In genomic region chr16:38087645-38088125, GRCm38 (mm10) we compare ENCODE assay signal across 8 mouse cellular contexts. TPM values are rescaled to one million over a fixed set of nuclear protein-coding genes. Genes with fewer than 3 reads are reported as not detected.
DNase-seq lines count a peak whose midpoint lies in the region; ATAC-seq and TF ChIP-seq lines count a peak whose summit lies in the region.

No protein-coding gene starts in this region.

- no peaks in the 10 kb centered on the region for H3K36me3 ChIP-seq in testis, adult 2 months (ENCODE audit: control insufficient read depth, insufficient read depth, low read length)
- no peaks in the 10 kb centered on the region for H3K36me3 ChIP-seq in intestine, embryonic 16.5 days (ENCODE audit: control insufficient read depth, insufficient read depth, low read length)
- H3K36me3 ChIP-seq in neural tube, embryonic 15.5 days: no peaks in the 10 kb centered on the region

- TF ChIP-seq POLR2A in testis, adult 2 months (IDR thresholded peaks at IDR 0.05; ENCODE audit: control insufficient read depth, low read depth, low read length): no peak

- H3K4me1 ChIP-seq in testis, adult 2 months (ENCODE audit: control insufficient read depth, insufficient read depth, low read length): no peaks in the 10 kb centered on the region; the same call in 1 of the 2 replicates
- peaks cover 12% of the 10 kb centered on the region for H3K4me1 ChIP-seq in intestine, embryonic 16.5 days (ENCODE audit: control insufficient read depth, insufficient read depth, low read length)
- peaks cover 14% of the 10 kb centered on the region for H3K4me1 ChIP-seq in neural tube, embryonic 15.5 days

- H3K27me3 ChIP-seq in testis, adult 2 months (ENCODE audit: control insufficient read depth, insufficient read depth, low read length): no peaks in the 10 kb centered on the region
- no peaks in the 10 kb centered on the region for H3K27me3 ChIP-seq in intestine, embryonic 16.5 days (replicated peaks; ENCODE audit: control insufficient read depth, insufficient read depth, low read length)
- no peaks in the 10 kb centered on the region for H3K27me3 ChIP-seq in neural tube, embryonic 15.5 days (replicated peaks)

- peak overlapping the region; percentile 62 for H3K4me2 ChIP-seq in intestine, embryonic 16.5 days (ENCODE audit: low read depth, low read length)
- H3K4me2 ChIP-seq in neural tube, embryonic 15.5 days: peak overlapping the region; percentile 65

- DNase-seq in cerebellum, postnatal 10 days: peak; percentile 34 to 57
- DNase-seq in cerebellum, adult 11-12 months: no peak
- no peak for DNase-seq in testis, postnatal 14 days (ENCODE audit: low spot score)
- no peak for DNase-seq in layer of hippocampus, adult 18-20 months (ENCODE audit: low spot score in 2 of 2)
- no peak for DNase-seq in gastrocnemius, postnatal 25 days

- no peaks in the 10 kb centered on the region for H3K9me3 ChIP-seq in intestine, embryonic 16.5 days (ENCODE audit: control insufficient read depth, low read length)
- no peaks in the 10 kb centered on the region for H3K9me3 ChIP-seq in neural tube, embryonic 15.5 days (replicated peaks)

- peak overlapping the region; percentile 99 for H3K4me3 ChIP-seq in testis, adult 2 months (ENCODE audit: control insufficient read depth, low read depth, low read length)
- peak overlapping the region; percentile 94 for H3K4me3 ChIP-seq in intestine, embryonic 16.5 days (ENCODE audit: low read length)
- peak overlapping the region; percentile 91 for H3K4me3 ChIP-seq in neural tube, embryonic 15.5 days (replicated peaks)

- peak overlapping the region; percentile 90 for H3K9ac ChIP-seq in intestine, embryonic 16.5 days (ENCODE audit: low read depth, low read length)
- H3K9ac ChIP-seq in neural tube, embryonic 15.5 days (replicated peaks): peak overlapping the region; percentile 89

- no peak for TF ChIP-seq CTCF in testis, adult 2 months (IDR thresholded peaks at IDR 0.05; ENCODE audit: control insufficient read depth, insufficient read depth, insufficient replicate concordance, low read depth, low read length)

- peak overlapping the region; percentile 61; the same call in 1 of the 2 replicates for H3K27ac ChIP-seq in testis, adult 2 months (ENCODE audit: control insufficient read depth, insufficient read depth, low read depth, low read length)
- peak overlapping the region; percentile 100 for H3K27ac ChIP-seq in intestine, embryonic 16.5 days (ENCODE audit: low read length)
- peak overlapping the region; percentile 100 for H3K27ac ChIP-seq in neural tube, embryonic 15.5 days (replicated peaks)

- 3% methylated on average over 11 of the region's 11 CpGs for WGBS in intestine, embryonic 16.5 days
- 2% methylated on average over 11 of the region's 11 CpGs for WGBS in neural tube, embryonic 15.5 days

- no peak for ATAC-seq in intestine, embryonic 16.5 days
- no peak for ATAC-seq in neural tube, embryonic 15.5 days (ENCODE audit: low FRiP score)

RNA-seq across cellular contexts. Expression of gene Gsk3b, which starts 1.1 kb away (rescaled TPM):
- polyA plus RNA-seq in testis, adult 2 months (2012; rRNA removed): 99.8 and 129 TPM in 2 replicates
- 34.3 and 34.6 TPM in 2 replicates for polyA plus RNA-seq in intestine, embryonic 16.5 days (2015; fragmentation: Nextera tagmentation; extraction: Ambion mirVana)
- 130 and 145 TPM in 2 replicates for polyA plus RNA-seq in neural tube, embryonic 15.5 days (2015; fragmentation: Nextera tagmentation; extraction: Ambion mirVana)
- 100 to 1,000 TPM; 145 to 146 TPM for total RNA-seq in layer of hippocampus, adult 18-20 months (2021)
- 10 to 100 TPM; 49.5 to 51.7 TPM for total RNA-seq in gastrocnemius, postnatal 25 days (2021)

Comparison
In these comparisons a context has a peak if more than half of its experiments do, and no peak if none do; other contexts are left out.
1. DNase-seq: peak in cerebellum, postnatal 10 days (2 of 2); none in cerebellum, adult 11-12 months (single experiment), testis, postnatal 14 days (single experiment), layer of hippocampus, adult 18-20 months (0 of 2) and gastrocnemius, postnatal 25 days (single experiment).
2. Peak in every context shown above with its lines, with median percentiles within 50 percentile points of each other: H3K27ac ChIP-seq and H3K4me3 ChIP-seq.